Mouse (Mus musculus) effector memory CD4-positive, alpha-beta T cell, adult 5 months (primary cell): ENCODE measurements around the gene Numbl. TPM values are rescaled to one million over a fixed set of nuclear protein-coding genes. Genes with fewer than 3 reads are reported as not detected.

Source experiments
- polyA plus RNA-seq: library from polyadenylated mRNA; unstranded; fragments of 100-300 nt; shearing (Covaris generic); gene quantifications from one replicate; pipeline ENCODE4 v1.2.1, GENCODE M21; 2017

The Numbl gene
- polyA plus RNA-seq = 2.2 TPM

DNA sequence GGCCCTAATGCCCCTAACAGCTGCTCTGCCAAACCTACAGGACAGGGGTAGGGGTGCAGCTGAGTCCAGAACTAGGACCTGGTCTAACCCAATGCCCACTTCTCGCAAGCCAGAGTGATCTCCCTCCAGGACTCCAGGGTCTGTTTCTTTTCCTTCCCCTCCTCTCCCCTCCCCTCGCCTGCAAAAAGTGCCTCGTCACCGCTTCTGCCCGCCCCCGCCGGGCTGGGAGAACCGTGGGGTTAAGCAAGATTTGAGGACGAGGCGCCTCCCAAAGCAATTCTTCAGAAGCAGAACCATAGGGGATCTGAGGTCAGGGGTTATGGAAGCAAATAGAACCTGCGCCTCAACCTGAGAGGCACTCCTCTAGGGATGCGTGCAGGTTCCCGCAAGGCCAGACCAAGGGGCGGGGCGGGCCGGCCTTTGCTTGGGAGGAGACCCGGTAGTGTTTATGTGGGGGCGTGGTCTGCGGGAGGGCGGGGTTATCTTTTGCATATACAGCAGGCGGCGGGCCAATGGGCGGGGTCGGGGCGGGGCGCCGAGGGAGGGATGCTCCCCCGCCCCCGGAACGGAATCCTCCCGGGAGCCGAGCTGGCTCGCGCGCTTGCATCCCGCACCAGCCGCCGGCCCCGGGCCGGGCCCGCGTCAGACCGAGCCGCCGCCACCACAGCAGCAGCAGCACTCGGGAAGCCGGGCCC, at the start of gene Numbl:
Numbl (plus strand) TSS at position 229 of the 695 bp plus-strand sequence.

GRCm38 (mm10) chr7:27228281-27228821, 29.9 kb upstream of the Numbl start, which contains the start of gene Itpkc:
Gene Itpkc, minus strand, starts transcription at chr7:27228661.

DNA sequence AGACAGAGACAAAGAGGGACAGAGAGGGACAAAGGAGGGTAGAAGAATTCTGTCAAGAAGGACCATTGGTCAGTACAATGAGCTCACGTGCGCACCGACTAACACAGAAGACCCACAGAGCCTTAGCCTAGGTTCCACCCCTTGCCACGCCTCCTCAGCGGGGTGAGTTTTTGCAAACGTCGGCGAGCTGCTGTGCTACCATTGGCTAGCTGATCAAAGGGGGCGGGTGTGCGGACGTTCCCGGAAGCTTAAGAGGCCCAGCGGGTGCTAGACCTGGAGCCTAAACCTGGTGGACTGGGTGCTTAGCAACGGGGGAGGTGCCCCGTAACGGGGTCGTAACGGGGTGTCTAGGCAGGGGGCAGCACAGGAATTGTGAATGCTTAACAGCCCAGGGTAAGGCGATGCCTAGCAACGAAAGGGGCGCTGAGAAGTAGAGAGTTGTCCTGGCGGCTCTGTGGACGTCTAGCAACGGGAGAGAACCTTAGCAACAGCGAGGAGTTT, 25.4 kb upstream of the Numbl start, which contains the start of gene Coq8b:
Coq8b (plus strand) TSS at position 243 of the 501 bp plus-strand sequence.

Other genes with a start within 250 kb of the Numbl start
- gene Cyp2a12, start 229.4 kb upstream of the Numbl start, polyA plus RNA-seq = not detected
- gene Cyp2f2, start 138.5 kb upstream of the Numbl start, polyA plus RNA-seq = not detected
- gene Cyp2t4, start 104.7 kb upstream of the Numbl start, polyA plus RNA-seq = not detected
- gene Egln2, start 91.6 kb upstream of the Numbl start, polyA plus RNA-seq = 73.8 TPM
- 141 TPM for gene Rab4b, start 79.5 kb upstream of the Numbl start, polyA plus RNA-seq
- 0.65 TPM for gene Gm21983, start 77.3 kb upstream of the Numbl start, polyA plus RNA-seq
- not detected for gene Mia, start 77.3 kb upstream of the Numbl start, polyA plus RNA-seq
- gene BC024978, start 62.7 kb upstream of the Numbl start, polyA plus RNA-seq = 2.0 TPM
- gene Snrpa, start 62.2 kb upstream of the Numbl start, polyA plus RNA-seq = 67.6 TPM
- gene Itpkc, start 29.8 kb upstream of the Numbl start, polyA plus RNA-seq = 20.4 TPM
- 14.5 TPM for gene Coq8b, start 25.4 kb upstream of the Numbl start, polyA plus RNA-seq
- 1.6 TPM for gene Ltbp4, start 79.3 kb downstream of the Numbl start, polyA plus RNA-seq
- gene Shkbp1, start 97.6 kb downstream of the Numbl start, polyA plus RNA-seq = 56.3 TPM
- gene Gm20479, start 99.0 kb downstream of the Numbl start, polyA plus RNA-seq = 1.1 TPM
- not detected for gene Sptbn4, start 189.3 kb downstream of the Numbl start, polyA plus RNA-seq
- gene Blvrb, start 189.5 kb downstream of the Numbl start, polyA plus RNA-seq = 5.3 TPM
- 21.2 TPM for gene Sertad3, start 215.3 kb downstream of the Numbl start, polyA plus RNA-seq
- gene Sertad1, start 228.5 kb downstream of the Numbl start, polyA plus RNA-seq = 124 TPM
- gene Prx, start 240.9 kb downstream of the Numbl start, polyA plus RNA-seq = 0.20 TPM